Mouse (Mus musculus): Measurements from ENCODE around the gene Sox18.

DNA sequence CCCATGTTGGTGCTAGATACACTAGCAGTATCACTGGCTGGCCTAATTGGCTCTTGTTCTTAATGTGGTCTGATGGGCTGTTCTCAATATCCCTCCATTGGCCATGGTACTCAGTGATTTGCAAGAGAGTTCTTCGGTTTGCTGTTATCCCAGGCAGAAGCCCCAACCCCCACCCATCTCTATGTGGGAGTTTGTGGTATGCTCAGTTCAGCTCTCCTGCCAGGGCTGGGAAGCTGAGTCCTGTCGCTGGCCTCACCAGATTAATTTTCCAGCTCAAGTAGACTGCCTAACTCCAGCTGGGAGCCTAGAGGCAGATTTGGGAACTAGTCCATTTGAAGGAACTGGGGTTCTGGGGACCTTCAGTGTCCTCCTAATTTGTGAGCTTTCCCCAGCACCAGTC is 14.0 kb downstream of the Sox18 start:
- TF ChIP-seq POLR2A (IDR thresholded peaks at IDR 0.05; ENCODE audit: control insufficient read depth, low read depth, low read length) = no peak
- TF ChIP-seq CTCF (IDR thresholded peaks at IDR 0.05; ENCODE audit: control insufficient read depth, insufficient read depth, insufficient replicate concordance, low read depth, low read length) = no peak

Measured in testis, adult 2 months (tissue).